Comparison of ENCODE assay signal across 21 mouse cellular contexts in genomic region chr13:45423905-45424304, GRCm38 (mm10).
"Had no signal": no experiment of that assay in that cellular context is flagged by ENCODE, and none has a peak within 500 bp of the region (broad histone marks: within the 10 kb centered on the region; RNA-seq: fewer than 3 reads in every experiment).

No protein-coding gene starts in this region.

- H3K4me3 ChIP-seq: layer of hippocampus, adult 2 months; limb, embryonic 12.5 days; limb, embryonic 15.5 days; midbrain, embryonic 12.5 days; midbrain, embryonic 15.5 days; neural tube, embryonic 12.5 days; neural tube, embryonic 15.5 days had no signal

- H3K27me3 ChIP-seq: limb, embryonic 12.5 days; limb, embryonic 15.5 days; midbrain, embryonic 12.5 days; midbrain, embryonic 15.5 days; neural tube, embryonic 12.5 days; neural tube, embryonic 15.5 days had no signal

- H3K9ac ChIP-seq: limb, embryonic 12.5 days; limb, embryonic 15.5 days; liver, embryonic 14.5 days; liver, postnatal 0 days; lung, embryonic 14.5 days; midbrain, embryonic 12.5 days; midbrain, embryonic 15.5 days; neural tube, embryonic 12.5 days; neural tube, embryonic 15.5 days had no signal

- H3K27ac ChIP-seq: kidney, postnatal 0 days; layer of hippocampus, adult 2 months; limb, embryonic 12.5 days; limb, embryonic 15.5 days; liver, embryonic 14.5 days; macrophage; midbrain, embryonic 12.5 days; midbrain, embryonic 15.5 days; neural tube, embryonic 12.5 days; neural tube, embryonic 15.5 days; stomach, postnatal 0 days had no signal

- H3K9me3 ChIP-seq: limb, embryonic 12.5 days; limb, embryonic 15.5 days; midbrain, embryonic 12.5 days; midbrain, embryonic 15.5 days; neural tube, embryonic 12.5 days; neural tube, embryonic 15.5 days had no signal

- H3K4me2 ChIP-seq: limb, embryonic 12.5 days; limb, embryonic 15.5 days; liver, embryonic 11.5 days; lung, embryonic 14.5 days; midbrain, embryonic 12.5 days; midbrain, embryonic 15.5 days; neural tube, embryonic 12.5 days; neural tube, embryonic 15.5 days had no signal

- DNase-seq: kidney, postnatal 25 days; layer of hippocampus, adult 9-11 months; liver, postnatal 0 days; lung, embryonic 14.5 days; right cerebral cortex, adult 18-20 months; thymus, adult 2 months; thymus, postnatal 14 days; thymus, postnatal 4 days had no signal

- ATAC-seq: liver, postnatal 0 days; lung, postnatal 0 days; midbrain, embryonic 15.5 days had no signal

- H3K36me3 ChIP-seq: limb, embryonic 12.5 days; limb, embryonic 15.5 days; midbrain, embryonic 12.5 days; midbrain, embryonic 15.5 days; neural tube, embryonic 12.5 days; neural tube, embryonic 15.5 days had no signal
